Mouse (Mus musculus) MEL (cell line): ENCODE measurements at regions not wholly inside any gene's neighbourhood (a gene's known extent, or its start where the extent isn't known, plus 50 kb on each side); places are given as distances from the start of the nearest gene placed in this dataset.

ENCODE experiments used
- CTCF ChIP-seq, 3 experiments: IDR thresholded peaks in 2 of 3; conservative IDR thresholded peaks in 1 of 3; 2 replicates each; pipeline ENCODE4 v1.5.1; 2011 to 2012; ENCODE audit warnings: low read length in 3 of 3, low read depth in 2 of 3, mild to moderate bottlenecking in 2 of 3, improper control_type of control experiment in 1 of 3, inconsistent platforms in 1 of 3, mixed read lengths in 1 of 3, moderate library complexity in 1 of 3; ENCODE audit not compliant: control insufficient read depth in 1 of 3, insufficient read depth in 1 of 3, poor library complexity in 1 of 3, severe bottlenecking in 1 of 3
- EP300 ChIP-seq, 2 experiments: IDR thresholded peaks; 2 replicates each; pipeline ENCODE4 v1.6.1; 2011; ENCODE audit warnings: improper control_type of control experiment in 2 of 2, low read length in 2 of 2, low read depth in 1 of 2, mild to moderate bottlenecking in 1 of 2
- GABPA ChIP-seq: IDR thresholded peaks from 2 replicates; pipeline ENCODE4 v1.6.1; 2012; ENCODE audit warnings: low read depth, mild to moderate bottlenecking, inconsistent platforms, low read length, improper control_type of control experiment, moderate library complexity
- USF1 ChIP-seq: IDR thresholded peaks from 2 replicates; pipeline ENCODE4 v1.6.1; 2014; ENCODE audit warnings: low read depth, mild to moderate bottlenecking, inconsistent platforms, low read length, improper control_type of control experiment, moderate library complexity
- ZC3H11A ChIP-seq: IDR thresholded peaks from 2 replicates; pipeline ENCODE4 v1.6.1; 2012; ENCODE audit warnings: low read depth, mild to moderate bottlenecking, inconsistent platforms, low read length, improper control_type of control experiment

GRCm38 (mm10) chr13:90723533-90723898, 181.6 kb downstream of the Atp6ap1l start:
- no peak for TF ChIP-seq USF1
- TF ChIP-seq GABPA: no peak
- TF ChIP-seq CTCF (IDR thresholded peaks at IDR 0.05 in 2 of 3, conservative IDR thresholded peaks at IDR 0.05 in 1 of 3; ENCODE audit: control insufficient read depth in 1 of 3, insufficient read depth in 1 of 3, low read depth in 2 of 3, low read length in 3 of 3, poor library complexity in 1 of 3, severe bottlenecking in 1 of 3): no peak
- no peak for TF ChIP-seq ZC3H11A
- TF ChIP-seq EP300 (IDR thresholded peaks at IDR 0.05; ENCODE audit: low read depth in 1 of 2, low read length in 2 of 2): no peak
